28 mouse cellular contexts compared by ENCODE assay signal in the genomic region with DNA sequence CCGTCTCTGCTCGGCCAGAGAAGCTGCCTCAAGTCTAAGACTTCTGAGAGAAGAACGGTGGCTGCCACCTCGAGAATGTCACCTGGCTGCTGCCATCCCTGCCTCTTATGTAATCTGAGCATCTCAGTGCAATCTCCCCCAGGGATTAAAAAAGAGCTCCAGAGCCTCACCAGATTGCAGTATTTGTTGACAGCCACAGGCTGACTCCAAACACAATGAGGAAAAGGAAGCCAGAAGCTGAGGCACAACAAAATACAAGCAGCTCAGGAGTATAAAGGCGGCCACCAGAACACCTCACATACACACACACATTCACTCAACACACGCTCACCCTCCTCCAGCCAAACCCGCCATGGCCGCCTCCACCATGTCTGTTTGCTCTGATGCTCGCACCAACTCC. TPM values are rescaled to one million over a fixed set of nuclear protein-coding genes. Genes with fewer than 3 reads are reported as not detected.
A peak's percentile ranks its signal among the peaks of the same experiment; 100 is the strongest.
DNase-seq lines count a peak whose midpoint lies in the region; ATAC-seq and TF ChIP-seq lines count a peak whose summit lies in the region.
"Had no signal": no experiment of that assay in that cellular context is flagged by ENCODE, and none has a peak within 500 bp of the region (broad histone marks: within the 10 kb centered on the region; RNA-seq: fewer than 3 reads in every experiment).

TSS of gene Krtap10-10 (plus strand) at position 301 of the 400 bp plus-strand sequence.

- no peaks in the 10 kb centered on the region for H3K4me1 ChIP-seq in embryonic facial prominence, embryonic 14.5 days (ENCODE audit: control insufficient read depth, insufficient read depth, low read length)
- no peaks in the 10 kb centered on the region for H3K4me1 ChIP-seq in embryonic facial prominence, embryonic 10.5 days
- H3K4me1 ChIP-seq in E14TG2a.4 (replicated peaks; ENCODE audit: low read depth, low read length) = 0 out of 2 replicates have a peak, but pooled peaks cover 5% of the 10 kb centered on the region
- H3K4me1 ChIP-seq: embryonic facial prominence, embryonic 12.5 days; forebrain, embryonic 12.5 days; heart, embryonic 10.5 days; hindbrain, embryonic 12.5 days had no signal

- ATAC-seq in embryonic facial prominence, embryonic 14.5 days (ENCODE audit: low read depth) = no peak
- ATAC-seq: CD4-positive, CD25-positive, alpha-beta regulatory T cell, adult 4 months; forebrain, embryonic 16.5 days; hindbrain, embryonic 16.5 days had no signal

- WGBS in embryonic facial prominence, embryonic 14.5 days = 46% methylated on average over 8 of the region's 9 CpGs
- WGBS in embryonic facial prominence, embryonic 10.5 days = 69% methylated on average over 9 of the region's 9 CpGs

- H3K27me3 ChIP-seq in embryonic facial prominence, embryonic 14.5 days (replicated peaks; ENCODE audit: control insufficient read depth, insufficient read depth, low read length) = no peaks in the 10 kb centered on the region
- H3K27me3 ChIP-seq in embryonic facial prominence, embryonic 10.5 days (replicated peaks; ENCODE audit: low read depth, poor library complexity, severe bottlenecking) = no peaks in the 10 kb centered on the region
- H3K27me3 ChIP-seq in E14TG2a.4 (ENCODE audit: insufficient read depth, low read length) = no peaks in the 10 kb centered on the region
- H3K27me3 ChIP-seq: embryonic facial prominence, embryonic 12.5 days; forebrain, embryonic 12.5 days; hindbrain, embryonic 12.5 days had no signal

- H3K27ac ChIP-seq in embryonic facial prominence, embryonic 14.5 days (replicated peaks; ENCODE audit: low read depth, low read length) = no peak within 1 kb of the TSS
- H3K27ac ChIP-seq in embryonic facial prominence, embryonic 10.5 days (replicated peaks) = no peak within 1 kb of the TSS
- H3K27ac ChIP-seq: embryonic facial prominence, embryonic 12.5 days; forebrain, embryonic 12.5 days; heart, embryonic 10.5 days; hindbrain, embryonic 12.5 days had no signal

- H3K4me2 ChIP-seq in embryonic facial prominence, embryonic 14.5 days (ENCODE audit: low read depth, low read length) = no peak within 1 kb of the TSS
- H3K4me2 ChIP-seq: embryonic facial prominence, embryonic 12.5 days; forebrain, embryonic 12.5 days; hindbrain, embryonic 12.5 days had no signal

- no peaks in the 10 kb centered on the region for H3K9me3 ChIP-seq in embryonic facial prominence, embryonic 14.5 days (ENCODE audit: control insufficient read depth, low read length)
- H3K9me3 ChIP-seq in embryonic facial prominence, embryonic 10.5 days = no peaks in the 10 kb centered on the region
- no peaks in the 10 kb centered on the region for H3K9me3 ChIP-seq in E14TG2a.4 (ENCODE audit: low read length)
- H3K9me3 ChIP-seq: embryonic facial prominence, embryonic 12.5 days; forebrain, embryonic 12.5 days; heart, embryonic 10.5 days; hindbrain, embryonic 12.5 days had no signal

- DNase-seq in embryonic facial prominence, embryonic 14.5 days (ENCODE audit: low spot score) = peak; percentile 6
- no peak for DNase-seq in embryonic facial prominence, embryonic 10.5 days (ENCODE audit: low spot score)
- DNase-seq in left cerebral cortex, adult 8-10 months (ENCODE audit: low spot score in 2 of 2) = peak; percentile 5 to 43
- DNase-seq in left cerebral cortex, postnatal 4 days = no peak
- DNase-seq in right cerebral cortex, postnatal 36 days (ENCODE audit: low spot score in 2 of 2) = peak; percentile 9 to 13
- no peak for DNase-seq in ovary, postnatal 10 days (ENCODE audit: low spot score)
- DNase-seq: adrenal gland, postnatal 25 days; B cell, adult 2 months; cerebellum, adult 11 months; cerebellum, adult 8-10 months; cerebellum, postnatal 14 days; embryo, embryonic 11 days; gastrocnemius, postnatal 36 days; heart, adult 11 months; heart, postnatal 10 days; heart, postnatal 4 days had no signal

- no peak for TF ChIP-seq CTCF in E14TG2a.4 (conservative IDR thresholded peaks at IDR 0.05; ENCODE audit: low read length)

- no peaks in the 10 kb centered on the region for H3K36me3 ChIP-seq in embryonic facial prominence, embryonic 14.5 days (ENCODE audit: control insufficient read depth, insufficient read depth, low read length)
- no peaks in the 10 kb centered on the region for H3K36me3 ChIP-seq in embryonic facial prominence, embryonic 10.5 days (replicated peaks)
- no peaks in the 10 kb centered on the region for H3K36me3 ChIP-seq in E14TG2a.4 (ENCODE audit: insufficient read depth, low read length)
- H3K36me3 ChIP-seq: embryonic facial prominence, embryonic 12.5 days; forebrain, embryonic 12.5 days; heart, embryonic 10.5 days; hindbrain, embryonic 12.5 days had no signal

- H3K9ac ChIP-seq in embryonic facial prominence, embryonic 14.5 days (ENCODE audit: low read depth, low read length) = no peak within 1 kb of the TSS
- H3K9ac ChIP-seq: embryonic facial prominence, embryonic 12.5 days; forebrain, embryonic 12.5 days; hindbrain, embryonic 12.5 days had no signal

- no peak within 1 kb of the TSS for H3K4me3 ChIP-seq in embryonic facial prominence, embryonic 14.5 days (ENCODE audit: low read depth, low read length)
- H3K4me3 ChIP-seq in embryonic facial prominence, embryonic 10.5 days = no peak within 1 kb of the TSS
- H3K4me3 ChIP-seq in E14TG2a.4 (replicated peaks; ENCODE audit: low read length) = peak within 1 kb of the TSS; percentile 62
- H3K4me3 ChIP-seq: embryonic facial prominence, embryonic 12.5 days; forebrain, embryonic 12.5 days; heart, embryonic 10.5 days; hindbrain, embryonic 12.5 days had no signal

- intact Hi-C loops in left cerebral cortex, postnatal 4 days (cut with DNase I) = no loop called here

RNA-seq across cellular contexts. Expression of gene Krtap10-10, which starts in this region (rescaled TPM):
- not detected in 2 replicates for polyA plus RNA-seq in embryonic facial prominence, embryonic 14.5 days (2014; fragmentation: Nextera tagmentation; extraction: Ambion mirVana)
- polyA plus RNA-seq in embryonic facial prominence, embryonic 10.5 days (2016; fragmentation: Nextera tagmentation; extraction: Ambion mirVana) = not detected in 2 replicates
- total RNA-seq in left cerebral cortex, adult 8-10 months (2022) = not detected
- total RNA-seq in left cerebral cortex, postnatal 4 days (2021) = not detected
- total RNA-seq: adrenal gland, adult 2 months; adrenal gland, postnatal 25 days; common myeloid progenitor, adult 5-6 weeks; gastrocnemius, adult 8-10 months; gastrocnemius, postnatal 36 days; heart, postnatal 10 days; heart, postnatal 4 days had no signal
- polyA plus RNA-seq: adrenal gland, adult 2 months; CD4-positive, CD25-positive, alpha-beta regulatory T cell, adult 4 months; embryonic facial prominence, embryonic 12.5 days; forebrain, embryonic 12.5 days; forebrain, embryonic 16.5 days; heart, embryonic 10.5 days; heart, embryonic 14.5 days; hindbrain, embryonic 12.5 days; hindbrain, embryonic 16.5 days had no signal

Comparison
In these comparisons a context has a peak if more than half of its experiments do, and no peak if none do; other contexts are left out.
1. Peak in DNase-seq in embryonic facial prominence, embryonic 14.5 days; RNA of the gene not detected or under 1 TPM.
2. Peak in DNase-seq in left cerebral cortex, adult 8-10 months; RNA of the gene not detected or under 1 TPM.
3. DNase-seq: peak in right cerebral cortex, postnatal 36 days (2 of 2); none in embryonic facial prominence, embryonic 10.5 days (single experiment), left cerebral cortex, postnatal 4 days (single experiment) and ovary, postnatal 10 days (single experiment).